Mouse (Mus musculus) stomach, embryonic 15.5 days (tissue): ENCODE measurements around the gene Gm12216. TPM values are rescaled to one million over a fixed set of nuclear protein-coding genes. Genes with fewer than 3 reads are reported as not detected.
"Not testable (repeated sequence)": the region's sequence is repeated elsewhere in the genome, so short reads cannot be mapped to it uniquely, and the experiment has no call there.

Source experiments
- ATAC-seq: fragments of 200-750 bp; cut with Nextera tagmentation; 2 replicates; pipeline ENCODE4 v1.8.0; 2017; ENCODE audit warnings: low read depth, moderate number of reproducible peaks, moderate TSS enrichment; ENCODE audit not compliant: insufficient read depth, low FRiP score
- H3K27ac ChIP-seq: fragments of 300-500 bp; sonication (generic); 2 replicates; pipeline ENCODE4 v1.5.1; 2015; ENCODE audit warnings: mild to moderate bottlenecking, inconsistent platforms
- H3K27me3 ChIP-seq: fragments of 300-500 bp; sonication (generic); replicated peaks from 2 replicates; pipeline ENCODE4 v1.6.1; 2015; ENCODE audit warnings: inconsistent platforms
- H3K36me3 ChIP-seq: fragments of 300-500 bp; sonication (generic); 2 replicates; pipeline ENCODE4 v1.6.1; 2015; ENCODE audit warnings: inconsistent platforms
- H3K4me1 ChIP-seq: fragments of 300-500 bp; sonication (generic); 2 replicates; pipeline ENCODE4 v1.6.1; 2015; ENCODE audit warnings: inconsistent platforms
- H3K4me2 ChIP-seq: fragments of 300-500 bp; sonication (generic); 2 replicates; pipeline ENCODE4 v1.6.1; 2015; ENCODE audit warnings: mild to moderate bottlenecking, inconsistent platforms
- H3K4me3 ChIP-seq: fragments of 300-500 bp; sonication (generic); replicated peaks from 2 replicates; pipeline ENCODE4 v1.5.1; 2015; ENCODE audit warnings: inconsistent platforms
- H3K9ac ChIP-seq: fragments of 300-500 bp; sonication (generic); 2 replicates; pipeline ENCODE4 v1.6.1; 2015; ENCODE audit warnings: inconsistent platforms
- H3K9me3 ChIP-seq: fragments of 300-500 bp; sonication (generic); 2 replicates; pipeline ENCODE4 v1.6.1; 2016; ENCODE audit warnings: inconsistent platforms
- WGBS: fragments of 180-500 bp; shearing (Covaris S2); methylation state at CpG from one replicate; pipeline ENCODE4 v1.1.7; 2015; 5-methylcytosine and 5-hydroxymethylcytosine counted together
- polyA plus RNA-seq: library from polyadenylated mRNA; unstranded; fragments of >200 nt; fragmentation: Nextera tagmentation; extraction: Ambion mirVana; gene quantifications from 2 replicates; pipeline ENCODE4 v1.2.1, GENCODE M21; 2015

Gene Gm12216
- 1.7 and 2.4 TPM in 2 replicates for polyA plus RNA-seq

- not testable (repeated sequence) for H3K27me3 ChIP-seq, H3K36me3 ChIP-seq, H3K27ac ChIP-seq, H3K4me1 ChIP-seq, H3K9me3 ChIP-seq
- peak within 1 kb of the TSS; percentile 61 for H3K4me3 ChIP-seq
- H3K9ac ChIP-seq = peak within 1 kb of the TSS; percentile 48; the same call in 1 of the 2 replicates
- H3K4me2 ChIP-seq = peak within 1 kb of the TSS; percentile 80
- 0 out of 2 replicates have a peak, but pooled peaks have one; percentile 13 for ATAC-seq
- WGBS = 10% methylated on average over 44 of the region's 50 CpGs
Observed at GRCm38 (mm10) chr11:53858761-53859580, at the start of gene Gm12216. Gene Gm12216, minus strand, starts transcription at chr11:53859256.

GRCm38 (mm10) chr11:53908686-53909085 is 49.6 kb upstream of the Gm12216 start:
- no peaks in the 10 kb centered on the region for H3K9me3 ChIP-seq
- H3K27me3 ChIP-seq = no peaks in the 10 kb centered on the region
- H3K9ac ChIP-seq = no peak overlapping the region
- H3K4me3 ChIP-seq = no peak overlapping the region
- no peak overlapping the region for H3K27ac ChIP-seq
- H3K4me1 ChIP-seq = 0 out of 2 replicates have a peak, but pooled peaks cover 4% of the 10 kb centered on the region
- H3K36me3 ChIP-seq = no peaks in the 10 kb centered on the region
- 86% methylated on average over 8 of the region's 8 CpGs for WGBS
- no peak overlapping the region for H3K4me2 ChIP-seq
- no peak for ATAC-seq

- H3K4me1 ChIP-seq = 0 out of 2 replicates have a peak, but pooled peaks cover 4% of the 10 kb centered on the region
- H3K4me3 ChIP-seq = no peak overlapping the region
- H3K4me2 ChIP-seq = peak overlapping the region; percentile 27
- H3K27ac ChIP-seq = peak overlapping the region; percentile 6; the same call in 1 of the 2 replicates
- H3K36me3 ChIP-seq = no peaks in the 10 kb centered on the region
- no peaks in the 10 kb centered on the region for H3K9me3 ChIP-seq
- WGBS = 47% methylated on average over 9 of the region's 9 CpGs
- no peak overlapping the region for H3K9ac ChIP-seq
- no peaks in the 10 kb centered on the region for H3K27me3 ChIP-seq
- ATAC-seq = no peak
Observed at GRCm38 (mm10) chr11:53904534-53904925, 45.5 kb upstream of the Gm12216 start.

- peak overlapping the region; percentile 6; the same call in 1 of the 2 replicates for H3K27ac ChIP-seq
- no peak overlapping the region for H3K4me3 ChIP-seq
- 0 out of 2 replicates have a peak, but pooled peaks cover 4% of the 10 kb centered on the region for H3K4me1 ChIP-seq
- 31% methylated on average over 16 of the region's 16 CpGs for WGBS
- no peaks in the 10 kb centered on the region for H3K36me3 ChIP-seq
- peak; percentile 79 for ATAC-seq
- H3K4me2 ChIP-seq = peak overlapping the region; percentile 27
- no peak overlapping the region for H3K9ac ChIP-seq
- no peaks in the 10 kb centered on the region for H3K27me3 ChIP-seq
- no peaks in the 10 kb centered on the region for H3K9me3 ChIP-seq
Observed at GRCm38 (mm10) chr11:53903781-53904533, 44.9 kb upstream of the Gm12216 start.

- Histone ChIP-seq H3K27ac (no peak overlapping the region), H3K36me3 (no peaks in the 10 kb centered on the region), H3K27me3 (no peaks in the 10 kb centered on the region), H3K9ac (no peak overlapping the region), H3K4me3 (no peak overlapping the region), H3K4me1 (0 out of 2 replicates have a peak, but pooled peaks cover 4% of the 10 kb centered on the region), H3K4me2 (no peak overlapping the region), H3K9me3 (no peaks in the 10 kb centered on the region)
- 86% methylated on average over 14 of the region's 14 CpGs for WGBS
- ATAC-seq = no peak
Observed at GRCm38 (mm10) chr11:53902741-53903140, 43.7 kb upstream of the Gm12216 start.

- H3K36me3 ChIP-seq = no peaks in the 10 kb centered on the region
- no peak overlapping the region for H3K4me3 ChIP-seq
- ATAC-seq = no peak
- no peak overlapping the region for H3K4me2 ChIP-seq
- H3K27ac ChIP-seq = no peak overlapping the region
- H3K9me3 ChIP-seq = no peaks in the 10 kb centered on the region
- H3K27me3 ChIP-seq = no peaks in the 10 kb centered on the region
- no peak overlapping the region for H3K9ac ChIP-seq
- 30% methylated on average over 1 of the region's 1 CpGs for WGBS
- 0 out of 2 replicates have a peak, but pooled peaks cover 4% of the 10 kb centered on the region for H3K4me1 ChIP-seq
Observed at GRCm38 (mm10) chr11:53900991-53901390, 41.9 kb upstream of the Gm12216 start.

- H3K4me1 ChIP-seq = 0 out of 2 replicates have a peak, but pooled peaks cover 4% of the 10 kb centered on the region
- H3K4me3 ChIP-seq = no peak overlapping the region
- no peaks in the 10 kb centered on the region for H3K9me3 ChIP-seq
- no peaks in the 10 kb centered on the region for H3K36me3 ChIP-seq
- no peaks in the 10 kb centered on the region for H3K27me3 ChIP-seq
- H3K4me2 ChIP-seq = no peak overlapping the region
- 87% methylated on average over 6 of the region's 6 CpGs for whole genome bisulfite sequencing
- no peak overlapping the region for H3K27ac ChIP-seq
- ATAC-seq = no peak
- no peak overlapping the region for H3K9ac ChIP-seq
Observed at GRCm38 (mm10) chr11:53899981-53900380, 40.9 kb upstream of the Gm12216 start.

GRCm38 (mm10) chr11:53899004-53899403 is 39.9 kb upstream of the Gm12216 start:
- Histone ChIP-seq H3K4me3 (no peak overlapping the region), H3K27ac (no peak overlapping the region), H3K9ac (no peak overlapping the region), H3K27me3 (no peaks in the 10 kb centered on the region), H3K4me1 (0 out of 2 replicates have a peak, but pooled peaks cover under 1% of the 10 kb centered on the region), H3K4me2 (no peak overlapping the region), H3K9me3 (no peaks in the 10 kb centered on the region), H3K36me3 (no peaks in the 10 kb centered on the region)
- no peak for ATAC-seq
- 56% methylated on average over 3 of the region's 3 CpGs for WGBS

GRCm38 (mm10) chr11:53896935-53897334 is 37.9 kb upstream of the Gm12216 start:
- Histone ChIP-seq H3K9me3 (no peaks in the 10 kb centered on the region), H3K4me3 (no peak overlapping the region), H3K36me3 (no peaks in the 10 kb centered on the region), H3K27ac (no peak overlapping the region), H3K27me3 (no peaks in the 10 kb centered on the region), H3K4me1 (no peaks in the 10 kb centered on the region), H3K4me2 (no peak overlapping the region), H3K9ac (no peak overlapping the region)
- ATAC-seq = no peak
- 65% methylated on average over 6 of the region's 6 CpGs for WGBS

- H3K9ac ChIP-seq = no peak overlapping the region
- H3K9me3 ChIP-seq = no peaks in the 10 kb centered on the region
- H3K27me3 ChIP-seq = no peaks in the 10 kb centered on the region
- H3K36me3 ChIP-seq = no peaks in the 10 kb centered on the region
- peaks cover 14% of the 10 kb centered on the region; the same call in 1 of the 2 replicates for H3K4me1 ChIP-seq
- ATAC-seq = no peak
- H3K4me3 ChIP-seq = no peak overlapping the region
- 61% methylated on average over 2 of the region's 2 CpGs for WGBS
- H3K4me2 ChIP-seq = no peak overlapping the region
- no peak overlapping the region for H3K27ac ChIP-seq
Observed at GRCm38 (mm10) chr11:53893451-53893850, 34.4 kb upstream of the Gm12216 start.

GRCm38 (mm10) chr11:53892716-53893416 is 33.8 kb upstream of the Gm12216 start:
- no peak overlapping the region for H3K9ac ChIP-seq
- no peaks in the 10 kb centered on the region for H3K36me3 ChIP-seq
- H3K27me3 ChIP-seq = no peaks in the 10 kb centered on the region
- peaks cover 14% of the 10 kb centered on the region; the same call in 1 of the 2 replicates for H3K4me1 ChIP-seq
- no peak overlapping the region for H3K4me3 ChIP-seq
- no peak for ATAC-seq
- H3K27ac ChIP-seq = peak overlapping the region; percentile 55; the same call in 1 of the 2 replicates
- H3K4me2 ChIP-seq = 0 out of 2 replicates have a peak overlapping the region, but pooled peaks have one; percentile 19
- H3K9me3 ChIP-seq = no peaks in the 10 kb centered on the region
- WGBS = 47% methylated on average over 9 of the region's 9 CpGs
